Mouse (Mus musculus): ENCODE results near the gene Cmtr1.

DNA sequence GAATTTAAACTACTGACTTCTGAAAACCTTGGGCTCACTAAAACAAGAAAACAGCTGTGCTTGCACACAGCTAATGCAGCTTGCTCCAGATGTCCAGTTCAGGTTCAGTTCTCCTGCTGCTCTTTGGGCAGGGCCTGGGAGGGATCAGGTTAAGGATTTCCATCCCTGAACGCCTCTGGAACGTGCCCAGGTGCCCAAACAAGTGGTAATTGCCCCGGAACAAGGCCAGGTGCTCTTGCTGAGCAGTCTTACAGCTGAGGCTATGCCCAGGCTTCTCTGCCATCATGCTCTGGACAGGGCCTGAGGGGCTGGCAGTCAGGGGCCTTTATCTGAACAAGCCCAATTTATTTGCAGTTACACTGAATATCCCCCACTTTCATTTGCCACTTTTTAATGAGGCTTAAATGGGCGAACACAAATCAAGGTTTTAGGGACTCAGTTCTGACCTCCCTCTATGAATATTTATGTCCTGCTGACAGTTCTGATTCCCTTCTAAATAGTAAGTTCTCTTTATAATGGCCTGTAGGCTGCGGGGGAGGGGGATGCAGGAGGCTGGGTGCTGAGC lies 46.7 kb downstream of the Cmtr1 start:
- no peak for TF ChIP-seq USF1 (IDR thresholded peaks at IDR 0.05; ENCODE audit: low read depth)
- TF ChIP-seq POLR2A (IDR thresholded peaks at IDR 0.05; ENCODE audit: insufficient read length, low read depth), result no peak
- no peak for TF ChIP-seq CEBPB (IDR thresholded peaks at IDR 0.05; ENCODE audit: insufficient read depth, poor library complexity, severe bottlenecking)
- no peak for TF ChIP-seq MAX (IDR thresholded peaks at IDR 0.05; ENCODE audit: low read depth)
- no peak for TF ChIP-seq TCF3 (IDR thresholded peaks at IDR 0.05; ENCODE audit: insufficient read length, low read depth)
- no peak for TF ChIP-seq POLR2AphosphoS2 (IDR thresholded peaks at IDR 0.05; ENCODE audit: insufficient read length, low read depth)
- no peak for TF ChIP-seq E2F4 (IDR thresholded peaks at IDR 0.05; ENCODE audit: insufficient read depth)
- TF ChIP-seq TCF12 (IDR thresholded peaks at IDR 0.05; ENCODE audit: insufficient read depth, poor library complexity, severe bottlenecking), result no peak
- TF ChIP-seq REST (IDR thresholded peaks at IDR 0.05; ENCODE audit: insufficient read depth, insufficient read length), result no peak
- TF ChIP-seq MYOD1 (IDR thresholded peaks at IDR 0.05; ENCODE audit: control insufficient read depth in 1 of 3, insufficient read length in 2 of 3, low read depth in 2 of 3), result no peak
- TF ChIP-seq MYOG (IDR thresholded peaks at IDR 0.05; ENCODE audit: control insufficient read depth in 1 of 3, insufficient read depth in 1 of 3, insufficient read length in 2 of 3, low read depth in 2 of 3), result no peak

Data from myocyte (in vitro differentiated cells).